Mouse (Mus musculus) heart, embryonic 16.5 days (tissue): ENCODE data around the gene Pnp. TPM values are rescaled to one million over a fixed set of nuclear protein-coding genes. Genes with fewer than 3 reads are reported as not detected.

ENCODE experiments used
- ATAC-seq: fragments of 200-750 bp; cut with Nextera tagmentation; replicated peaks from 2 replicates; pipeline ENCODE4 v1.8.0; 2017; ENCODE audit warnings: moderate number of reproducible peaks; ENCODE audit not compliant: insufficient read depth, low FRiP score; ENCODE audit errors: extremely low read depth
- H3K27ac ChIP-seq: fragments of 300-500 bp; sonication (generic); 2 replicates; pipeline ENCODE4 v1.5.1; 2014; ENCODE audit warnings: mild to moderate bottlenecking, low read length, control low read depth, moderate library complexity
- H3K27me3 ChIP-seq: fragments of 300-500 bp; sonication (generic); 2 replicates; pipeline ENCODE4 v1.6.1; 2014; ENCODE audit warnings: low read length, mixed read lengths; ENCODE audit not compliant: control insufficient read depth, insufficient read depth
- H3K36me3 ChIP-seq: fragments of 300-500 bp; sonication (generic); 2 replicates; pipeline ENCODE4 v1.6.1; 2014; ENCODE audit not compliant: control insufficient read depth, insufficient read depth
- H3K4me1 ChIP-seq: fragments of 300-500 bp; sonication (generic); 2 replicates; pipeline ENCODE4 v1.6.1; 2014; ENCODE audit warnings: low read length, mixed read lengths; ENCODE audit not compliant: control insufficient read depth, insufficient read depth
- H3K4me2 ChIP-seq: fragments of 300-500 bp; sonication (generic); 2 replicates; pipeline ENCODE4 v1.6.1; 2014; ENCODE audit warnings: low read depth, mild to moderate bottlenecking, control low read depth, low read length
- H3K4me3 ChIP-seq: fragments of 300-500 bp; sonication (generic); 2 replicates; pipeline ENCODE4 v1.5.1; 2014; ENCODE audit warnings: mild to moderate bottlenecking, control low read depth, low read length
- H3K9ac ChIP-seq: fragments of 300-500 bp; sonication (generic); 2 replicates; pipeline ENCODE4 v1.6.1; 2014; ENCODE audit warnings: low read length, control low read depth
- H3K9me3 ChIP-seq: fragments of 300-500 bp; sonication (generic); replicated peaks from 2 replicates; pipeline ENCODE4 v1.6.1; 2016; ENCODE audit warnings: low read length; ENCODE audit not compliant: control insufficient read depth
- WGBS: fragments of 180-500 bp; shearing (Covaris S2); extraction: QIAGEN DNeasy Blood & Tissue Kit; methylation state at CpG from one replicate; pipeline ENCODE4 v1.1.7; 2014; 5-methylcytosine and 5-hydroxymethylcytosine counted together
- polyA plus RNA-seq: library from polyadenylated mRNA; unstranded; fragments of >200 nt; fragmentation: Nextera tagmentation; extraction: Ambion mirVana; gene quantifications from 2 replicates; pipeline ENCODE4 v1.2.1, GENCODE M21; 2015

Gene Pnp
- polyA plus RNA-seq, 1 experiment from 2014 or later = 36.9 TPM

DNA sequence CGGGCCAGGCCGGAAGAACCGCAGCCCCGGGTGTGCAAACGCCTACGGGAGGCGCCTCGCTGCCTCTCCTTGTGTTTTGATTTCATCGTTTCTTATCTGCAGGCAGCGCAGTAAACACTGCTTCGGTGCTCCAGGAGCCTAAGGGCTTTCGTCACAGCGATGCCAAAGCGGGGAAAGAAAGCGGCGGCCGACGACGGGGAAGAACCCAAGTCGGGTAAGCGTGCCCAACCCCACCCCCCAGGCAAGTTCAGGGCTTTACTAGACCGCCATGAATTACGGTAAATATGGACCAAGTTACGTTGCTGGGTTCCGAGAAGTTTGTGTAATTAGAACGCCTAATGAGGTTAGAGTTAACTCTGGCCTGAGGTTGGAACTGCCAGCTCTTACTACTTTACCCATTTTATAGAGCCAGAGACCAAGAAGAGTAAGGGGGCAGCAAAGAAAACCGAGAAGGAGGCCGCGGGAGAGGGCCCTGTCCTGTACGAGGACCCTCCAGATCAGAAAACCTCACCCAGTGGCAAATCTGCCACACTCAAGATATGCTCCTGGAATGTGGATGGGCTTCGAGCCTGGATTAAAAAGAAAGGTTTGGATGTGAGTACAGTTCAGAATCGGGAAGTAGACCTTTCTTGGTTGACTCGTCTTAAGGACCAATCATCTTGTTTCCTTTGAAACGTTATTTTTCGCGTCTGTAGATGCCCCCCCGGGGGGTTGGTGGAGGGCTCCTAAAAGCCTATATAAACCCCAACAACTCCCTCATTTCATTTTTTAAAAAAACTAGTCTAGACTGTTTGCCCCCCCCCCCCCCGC, 5.6 kb upstream of the Pnp start:
- Histone ChIP-seq H3K4me2 (peak overlapping the region; percentile 95), H3K27me3 (no peaks in the 10 kb centered on the region), H3K36me3 (peaks cover 28% of the 10 kb centered on the region), H3K9ac (peak overlapping the region; percentile 89), H3K27ac (peak overlapping the region; percentile 94), H3K9me3 (no peaks in the 10 kb centered on the region), H3K4me3 (peak overlapping the region; percentile 97), H3K4me1 (peaks cover 22% of the 10 kb centered on the region)
- 1% methylated on average over 38 of the region's 38 CpGs for WGBS
- peak; percentile 7; the same call in 1 of the 2 replicates for ATAC-seq

DNA sequence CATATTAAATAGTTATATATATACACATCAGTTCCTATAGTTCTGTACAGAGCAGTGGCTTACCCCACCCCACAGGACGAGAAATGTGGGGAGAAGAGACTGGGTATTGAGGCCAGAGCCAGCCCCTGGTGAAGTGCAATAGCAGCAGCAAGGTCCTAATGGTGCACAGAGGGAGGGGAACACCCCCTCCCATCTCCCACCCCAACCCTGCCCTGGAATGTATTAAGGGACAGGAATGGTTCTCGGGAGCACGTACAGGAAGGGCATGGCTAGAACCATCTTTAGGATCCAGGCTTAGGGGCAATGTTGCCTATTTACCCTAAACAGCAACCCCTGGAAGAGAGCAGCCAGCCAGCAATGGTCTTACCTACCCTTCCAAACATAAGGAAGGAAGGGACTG, 3.5 kb upstream of the Pnp start:
- peaks cover 25% of the 10 kb centered on the region for H3K4me1 ChIP-seq
- no peak overlapping the region for H3K27ac ChIP-seq
- peaks cover 28% of the 10 kb centered on the region for H3K36me3 ChIP-seq
- no peak overlapping the region for H3K9ac ChIP-seq
- WGBS = 67% methylated on average over 3 of the region's 3 CpGs
- no peaks in the 10 kb centered on the region for H3K9me3 ChIP-seq
- no peak overlapping the region for H3K4me2 ChIP-seq
- ATAC-seq = no peak
- no peaks in the 10 kb centered on the region for H3K27me3 ChIP-seq
- no peak overlapping the region for H3K4me3 ChIP-seq

DNA sequence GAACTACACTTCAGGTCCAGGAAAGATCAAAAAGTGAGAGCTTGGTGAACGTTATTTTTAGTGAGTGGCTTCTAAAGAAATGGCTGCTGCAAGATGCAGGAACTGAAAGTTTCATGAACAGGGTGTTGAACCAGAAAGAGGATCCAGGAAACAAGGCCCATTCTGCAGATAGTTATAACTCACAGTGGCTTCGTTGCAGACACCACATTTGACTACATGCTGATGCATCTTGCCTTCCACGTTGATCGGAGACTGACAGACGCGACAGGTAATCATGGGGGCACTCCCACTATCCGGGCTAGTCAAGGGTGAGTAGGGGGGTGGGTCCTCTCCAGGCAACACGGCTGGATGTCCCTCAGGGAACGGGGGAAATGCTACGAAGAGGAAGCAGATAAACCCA, 931 bp upstream of the Pnp start:
- Histone ChIP-seq H3K4me3 (peak overlapping the region; percentile 100), H3K9ac (peak overlapping the region; percentile 99), H3K27me3 (no peaks in the 10 kb centered on the region), H3K4me1 (peaks cover 21% of the 10 kb centered on the region), H3K4me2 (peak overlapping the region; percentile 89), H3K27ac (peak overlapping the region; percentile 88), H3K36me3 (peaks cover 28% of the 10 kb centered on the region), H3K9me3 (no peaks in the 10 kb centered on the region)
- no peak for ATAC-seq
- 14% methylated on average over 10 of the region's 10 CpGs for WGBS

DNA sequence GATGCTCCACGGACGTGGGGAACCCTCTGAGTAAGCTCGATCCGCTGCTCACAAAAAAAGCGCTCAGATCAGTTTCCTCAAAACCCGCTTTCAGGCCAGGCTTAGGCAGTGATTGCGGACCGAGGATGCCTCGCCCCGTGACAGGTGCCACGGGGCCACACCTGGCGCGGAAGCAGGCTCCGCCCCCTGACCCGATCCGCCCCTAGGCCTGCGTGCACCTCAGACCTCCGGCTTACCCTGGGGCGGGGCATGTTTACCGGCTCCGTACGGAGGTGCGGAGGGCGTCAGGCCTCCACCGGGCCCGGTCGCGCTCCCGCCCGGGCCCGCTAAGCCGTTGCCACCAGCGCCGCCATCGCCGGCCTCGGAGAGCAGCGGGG, 517 bp upstream of the Pnp start:
- Histone ChIP-seq H3K9ac (peak overlapping the region; percentile 99), H3K27ac (peak overlapping the region; percentile 88)

DNA sequence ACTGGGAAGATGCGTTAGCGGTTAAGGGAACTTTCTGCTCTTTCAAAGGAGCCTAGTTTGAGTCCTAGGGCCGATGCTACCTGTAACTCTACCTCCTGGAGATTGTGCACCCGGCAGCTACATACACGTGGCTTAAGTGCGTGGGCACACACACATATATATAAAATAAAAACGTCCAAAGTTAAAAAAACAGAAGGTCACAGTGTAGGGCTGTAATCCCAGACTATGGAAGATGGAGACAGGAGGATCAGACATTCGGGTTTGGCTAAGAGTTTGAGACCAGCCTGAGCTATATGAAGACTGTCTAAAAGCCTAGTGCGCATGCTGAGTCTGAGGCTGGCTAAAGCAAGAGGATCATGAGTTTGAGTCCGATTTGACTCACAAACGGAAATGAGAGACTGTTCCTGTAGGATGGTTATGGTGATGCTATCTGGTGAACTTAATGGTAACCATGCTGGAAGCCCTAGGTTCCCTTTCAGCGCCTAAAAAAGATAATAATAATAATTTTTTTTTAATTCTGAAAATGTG, 675 bp downstream of the Pnp start:
- H3K4me2 ChIP-seq = peak overlapping the region; percentile 74
- ATAC-seq = no peak; the same call in 1 of the 2 replicates
- H3K9me3 ChIP-seq = no peaks in the 10 kb centered on the region
- peaks cover 10% of the 10 kb centered on the region for H3K4me1 ChIP-seq
- no peaks in the 10 kb centered on the region for H3K27me3 ChIP-seq
- H3K36me3 ChIP-seq = peaks cover 23% of the 10 kb centered on the region
- H3K4me3 ChIP-seq = peak overlapping the region; percentile 100
- 10% methylated on average over 12 of the region's 12 CpGs for WGBS
- H3K9ac ChIP-seq = peak overlapping the region; percentile 65
- H3K27ac ChIP-seq = peak overlapping the region; percentile 83

More for the DNA sequence above, 517 bp upstream of the Pnp start:
- Histone ChIP-seq H3K9me3 (no peaks in the 10 kb centered on the region), H3K27me3 (no peaks in the 10 kb centered on the region), H3K4me2 (peak overlapping the region; percentile 89), H3K4me1 (peaks cover 21% of the 10 kb centered on the region), H3K4me3 (peak overlapping the region; percentile 100), H3K36me3 (peaks cover 28% of the 10 kb centered on the region)
- peak; percentile 28 for ATAC-seq
- 1% methylated on average over 38 of the region's 38 CpGs for WGBS

DNA sequence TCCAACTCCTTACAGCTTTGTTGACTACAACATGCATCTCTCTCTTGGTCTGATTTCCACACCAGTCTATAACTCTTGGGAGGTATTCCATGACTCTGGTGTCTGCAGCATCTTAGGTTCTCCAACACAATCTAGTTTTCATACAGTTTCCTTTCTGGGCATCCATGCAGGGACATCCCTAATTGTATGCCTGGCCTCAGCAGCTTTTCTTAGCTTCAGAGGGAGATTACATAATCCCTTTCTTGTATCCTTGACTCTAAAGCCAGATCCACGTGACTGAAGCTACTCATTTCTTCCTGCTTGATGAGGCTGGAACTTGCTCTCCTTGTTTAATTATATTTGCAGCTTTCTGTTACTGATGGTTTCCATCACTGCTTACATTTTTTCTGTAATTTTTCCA, 5.8 kb downstream of the Pnp start:
- H3K4me2 ChIP-seq = no peak overlapping the region
- no peaks in the 10 kb centered on the region for H3K27me3 ChIP-seq
- H3K4me1 ChIP-seq = peaks cover 3% of the 10 kb centered on the region; the same call in 1 of the 2 replicates
- 46% methylated on average over 1 of the region's 1 CpGs for WGBS
- no peak for ATAC-seq
- no peaks in the 10 kb centered on the region for H3K9me3 ChIP-seq
- H3K36me3 ChIP-seq = no peaks in the 10 kb centered on the region
- H3K9ac ChIP-seq = no peak overlapping the region
- H3K27ac ChIP-seq = no peak overlapping the region
- no peak overlapping the region for H3K4me3 ChIP-seq

DNA sequence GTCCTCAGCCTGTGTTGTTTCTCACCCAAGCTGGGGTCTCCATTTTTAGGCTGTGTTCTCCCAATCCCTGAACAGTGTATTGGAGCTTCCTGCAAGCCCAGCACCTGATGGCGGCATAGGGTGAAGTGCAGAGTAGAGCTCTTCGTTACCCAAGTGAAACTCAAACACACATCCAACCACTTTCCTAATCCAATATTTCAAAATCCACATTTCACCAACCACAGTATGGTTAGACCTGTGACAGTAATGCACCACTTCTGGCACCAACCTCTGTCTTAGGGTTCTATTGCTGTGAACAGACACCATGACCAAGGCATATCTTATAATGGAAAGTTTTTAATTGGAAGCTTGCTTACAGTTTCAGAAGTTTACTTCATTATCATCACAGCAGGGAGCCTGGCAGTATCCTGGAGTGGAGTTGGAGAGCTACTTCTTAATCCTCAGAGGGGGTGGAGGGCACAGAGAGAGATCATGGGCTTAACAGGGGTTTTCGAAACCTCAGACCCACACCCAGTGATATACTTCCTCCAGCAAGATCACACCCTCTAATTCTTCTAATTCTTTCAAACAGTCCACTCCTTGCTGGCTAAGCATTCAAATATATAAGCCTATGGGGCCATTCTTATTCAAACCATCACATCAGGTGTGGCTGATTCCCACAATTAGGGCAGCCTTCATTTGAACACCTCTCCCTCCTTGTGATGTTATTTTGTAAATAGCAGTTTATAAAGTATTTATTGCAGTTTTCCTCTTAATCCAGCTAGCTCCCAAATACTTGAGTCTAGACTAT, 7.4 kb downstream of the Pnp start:
- WGBS = 86% methylated on average over 3 of the region's 3 CpGs
- Histone ChIP-seq H3K9me3 (no peaks in the 10 kb centered on the region), H3K27ac (no peak overlapping the region), H3K36me3 (no peaks in the 10 kb centered on the region), H3K4me1 (no peaks in the 10 kb centered on the region), H3K4me3 (no peak overlapping the region), H3K4me2 (no peak overlapping the region), H3K27me3 (no peaks in the 10 kb centered on the region), H3K9ac (no peak overlapping the region)
- ATAC-seq = no peak

DNA sequence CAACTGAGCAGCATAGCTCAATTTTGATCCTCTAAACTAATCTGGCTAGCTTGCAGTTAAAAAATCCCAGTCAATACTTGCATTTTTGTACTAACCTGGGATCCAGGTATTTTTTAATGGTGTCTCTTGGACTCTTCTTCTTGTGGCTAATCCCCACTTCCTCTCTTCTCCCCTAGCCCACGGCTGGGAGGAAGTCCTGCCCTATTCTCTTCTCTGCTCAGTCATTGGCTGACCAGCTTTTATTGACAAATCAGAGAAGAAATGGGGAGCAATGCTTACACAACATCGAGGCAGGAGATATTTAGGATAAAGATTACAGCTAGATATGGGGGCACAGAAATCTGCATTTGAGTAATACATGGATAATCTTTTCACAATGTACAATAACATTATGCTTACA, 8.1 kb downstream of the Pnp start:
- H3K4me2 ChIP-seq = no peak overlapping the region
- H3K27me3 ChIP-seq = no peaks in the 10 kb centered on the region
- H3K27ac ChIP-seq = no peak overlapping the region
- ATAC-seq = no peak
- no peaks in the 10 kb centered on the region for H3K9me3 ChIP-seq
- no peak overlapping the region for H3K9ac ChIP-seq
- WGBS = 30% methylated on average over 2 of the region's 2 CpGs
- no peaks in the 10 kb centered on the region for H3K36me3 ChIP-seq
- H3K4me1 ChIP-seq = peaks cover 3% of the 10 kb centered on the region
- H3K4me3 ChIP-seq = no peak overlapping the region
